Mouse (Mus musculus): ENCODE data around the gene Stxbp2.

The Stxbp2 gene

DNA sequence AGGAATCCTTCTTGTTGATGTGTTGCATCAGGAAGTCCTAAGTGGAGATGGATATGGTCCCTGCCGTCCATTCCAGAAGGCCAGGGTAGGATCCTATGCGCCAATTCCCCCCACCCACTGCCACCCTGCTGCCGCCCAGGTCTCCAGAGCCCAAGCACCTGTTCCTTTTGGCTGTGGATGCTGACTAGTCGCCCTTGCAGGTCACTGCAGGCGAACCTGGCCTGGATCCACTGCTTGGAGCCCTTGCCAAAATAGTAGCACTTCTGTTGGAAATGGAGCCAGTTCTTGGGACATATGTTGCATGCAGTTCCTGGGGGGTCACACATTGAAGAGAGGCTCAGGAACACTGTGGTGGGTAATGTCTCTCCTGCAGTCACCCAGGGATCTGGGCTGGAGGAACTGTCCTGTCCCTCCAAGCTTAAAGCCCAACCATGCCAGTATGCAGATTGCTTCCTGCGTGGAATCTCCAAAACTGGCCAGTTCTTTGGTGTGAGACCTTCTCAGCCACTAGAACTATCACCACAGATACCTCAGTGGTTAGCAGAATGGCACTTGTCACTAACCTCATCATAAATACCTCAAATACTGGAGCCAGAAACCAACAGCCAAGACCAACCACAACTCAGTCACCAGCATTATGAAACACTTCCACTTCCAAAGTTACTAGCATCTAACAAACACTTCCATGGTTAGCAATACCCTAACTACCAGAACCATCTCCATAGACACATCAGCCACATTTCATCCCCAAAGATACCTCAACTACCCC is 52.8 kb downstream of the Stxbp2 start:
- no peak for DNase-seq

GRCm38 (mm10) chr8:3684530-3684929 is 53.8 kb downstream of the Stxbp2 start:
- no peak for DNase-seq

DNA sequence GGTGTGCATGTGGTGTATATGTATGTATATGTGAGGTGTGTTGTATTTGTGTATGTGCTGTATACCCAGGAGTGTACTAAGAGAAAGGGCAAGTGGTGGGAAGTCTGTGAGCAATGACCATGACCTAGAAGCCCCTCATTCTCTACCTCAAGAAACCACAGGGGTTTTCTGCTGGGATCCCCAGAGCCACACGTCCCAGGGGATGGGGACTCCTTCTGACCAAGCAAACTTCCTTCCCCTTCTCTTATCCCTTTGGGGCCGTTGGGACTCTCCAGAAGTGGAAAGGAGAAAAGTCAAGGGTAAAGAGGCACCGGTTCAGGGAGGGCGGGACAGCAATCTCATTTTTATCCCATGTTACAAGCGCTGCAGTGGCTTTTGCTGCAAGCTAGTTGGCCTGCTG is 54.7 kb downstream of the Stxbp2 start:
- no peak for DNase-seq

GRCm38 (mm10) chr8:3687537-3687936 is 56.8 kb downstream of the Stxbp2 start:
- DNase-seq: no peak

GRCm38 (mm10) chr8:3690774-3691173 is 60.0 kb downstream of the Stxbp2 start:
- DNase-seq: no peak
